Mouse (Mus musculus) hindbrain, embryonic 11.5 days (tissue): ENCODE measurements around the gene Tubgcp6. TPM values are rescaled to one million over a fixed set of nuclear protein-coding genes. Genes with fewer than 3 reads are reported as not detected.

ENCODE experiments used
- ATAC-seq: fragments of 200-750 bp; cut with Nextera tagmentation; 2 replicates; pipeline ENCODE4 v1.8.0; 2017; ENCODE audit warnings: mild to moderate bottlenecking, moderate TSS enrichment, moderate library complexity; ENCODE audit not compliant: low FRiP score
- DNase-seq: peaks from one replicate; pipeline ENCODE4 v3.0.0-alpha.2; 2015; ENCODE audit warnings: low spot score
- H3K27ac ChIP-seq: fragments of 300-500 bp; sonication (generic); 2 replicates; pipeline ENCODE4 v1.5.1; 2014; ENCODE audit warnings: mild to moderate bottlenecking, low read depth, low read length
- H3K27me3 ChIP-seq: fragments of 300-500 bp; sonication (generic); 2 replicates; pipeline ENCODE4 v1.6.1; 2014; ENCODE audit warnings: mild to moderate bottlenecking, low read length, moderate library complexity, mixed read lengths; ENCODE audit not compliant: control insufficient read depth, insufficient read depth
- H3K36me3 ChIP-seq: fragments of 300-500 bp; sonication (generic); 2 replicates; pipeline ENCODE4 v1.6.1; 2014; ENCODE audit warnings: mild to moderate bottlenecking, low read length, moderate library complexity, mixed read lengths; ENCODE audit not compliant: control insufficient read depth, insufficient read depth
- H3K4me1 ChIP-seq: fragments of 300-500 bp; sonication (generic); replicated peaks from 2 replicates; pipeline ENCODE4 v1.6.1; 2014; ENCODE audit warnings: low read length, mixed read lengths; ENCODE audit not compliant: control insufficient read depth, insufficient read depth
- H3K4me2 ChIP-seq: fragments of 300-500 bp; sonication (generic); replicated peaks from 2 replicates; pipeline ENCODE4 v1.6.1; 2014; ENCODE audit warnings: mild to moderate bottlenecking, low read depth, low read length
- H3K4me3 ChIP-seq: fragments of 300-500 bp; sonication (generic); 2 replicates; pipeline ENCODE4 v1.5.1; 2014; ENCODE audit warnings: low read depth, low read length
- H3K9ac ChIP-seq: fragments of 300-500 bp; sonication (generic); 2 replicates; pipeline ENCODE4 v1.6.1; 2014; ENCODE audit warnings: low read depth, low read length
- H3K9me3 ChIP-seq: fragments of 300-500 bp; sonication (generic); 2 replicates; pipeline ENCODE4 v1.6.1; 2016; ENCODE audit warnings: low read length; ENCODE audit not compliant: control insufficient read depth
- WGBS: fragments of 180-500 bp; shearing (Covaris S2); extraction: QIAGEN DNeasy Blood & Tissue Kit; methylation state at CpG from one replicate; pipeline ENCODE4 v1.1.7; 2014; 5-methylcytosine and 5-hydroxymethylcytosine counted together
- polyA plus RNA-seq: library from polyadenylated mRNA; unstranded; fragments of >200 nt; fragmentation: Nextera tagmentation; extraction: Ambion mirVana; gene quantifications from 2 replicates; pipeline ENCODE4 v1.2.1, GENCODE M21; 2014

Gene Tubgcp6
- polyA plus RNA-seq, 1 experiment from 2014 or later, result 17.6 TPM

- H3K4me1 ChIP-seq, result no peaks in the 10 kb centered on the region
- no peak overlapping the region for H3K4me2 ChIP-seq
- ATAC-seq (no peak), DNase-seq (no peak)
- H3K27me3 ChIP-seq, result no peaks in the 10 kb centered on the region
- H3K9me3 ChIP-seq, result no peaks in the 10 kb centered on the region
- H3K4me3 ChIP-seq, result no peak overlapping the region
- H3K9ac ChIP-seq, result no peak overlapping the region
- peaks cover 45% of the 10 kb centered on the region for H3K36me3 ChIP-seq
- H3K27ac ChIP-seq, result no peak overlapping the region
- 95% methylated on average over 16 of the region's 16 CpGs for WGBS
Measured at GRCm38 (mm10) chr15:89158516-89158915, 35.6 kb upstream of the Tubgcp6 start.

- 69% methylated on average over 7 of the region's 7 CpGs for WGBS
- no peaks in the 10 kb centered on the region for H3K27me3 ChIP-seq
- ATAC-seq (no peak; the same call in 1 of the 2 replicates), DNase-seq (peak; percentile 84)
- no peak overlapping the region for H3K4me2 ChIP-seq
- H3K4me3 ChIP-seq, result no peak overlapping the region
- H3K27ac ChIP-seq, result no peak overlapping the region
- H3K9me3 ChIP-seq, result no peaks in the 10 kb centered on the region
- H3K4me1 ChIP-seq, result no peaks in the 10 kb centered on the region
- H3K9ac ChIP-seq, result no peak overlapping the region
- peaks cover 43% of the 10 kb centered on the region for H3K36me3 ChIP-seq
Measured at GRCm38 (mm10) chr15:89157954-89158353, 35.0 kb upstream of the Tubgcp6 start.

GRCm38 (mm10) chr15:89152312-89152711, 29.4 kb upstream of the Tubgcp6 start:
- peaks cover 17% of the 10 kb centered on the region for H3K4me1 ChIP-seq
- peaks cover 13% of the 10 kb centered on the region for H3K36me3 ChIP-seq
- peaks cover 5% of the 10 kb centered on the region; the same call in 1 of the 2 replicates for H3K27me3 ChIP-seq
- peak; percentile 76 for DNase-seq
- H3K27ac ChIP-seq, result peak overlapping the region; percentile 83
- H3K9me3 ChIP-seq, result no peaks in the 10 kb centered on the region
- 0 out of 2 replicates have a peak overlapping the region, but pooled peaks have one; percentile 1 for H3K9ac ChIP-seq
- H3K4me3 ChIP-seq, result no peak overlapping the region
- H3K4me2 ChIP-seq, result no peak overlapping the region
- ATAC-seq, result peak; percentile 73

GRCm38 (mm10) chr15:89150041-89150390, 27.1 kb upstream of the Tubgcp6 start:
- Histone ChIP-seq H3K36me3 (peaks cover 8% of the 10 kb centered on the region), H3K9ac (peak overlapping the region; percentile 93), H3K4me2 (peak overlapping the region; percentile 90), H3K9me3 (no peaks in the 10 kb centered on the region), H3K4me1 (peaks cover 17% of the 10 kb centered on the region), H3K27me3 (peaks cover 7% of the 10 kb centered on the region; the same call in 1 of the 2 replicates), H3K4me3 (peak overlapping the region; percentile 83), H3K27ac (peak overlapping the region; percentile 72)
- WGBS, result 4% methylated on average over 13 of the region's 13 CpGs
- peak; percentile 16 for ATAC-seq
- peak; percentile 63 for DNase-seq

- peak; percentile 63 for ATAC-seq
Measured at GRCm38 (mm10) chr15:89149271-89150040, 26.5 kb upstream of the Tubgcp6 start, which contains the start of gene Mapk11. Gene Mapk11, minus strand, starts transcription at chr15:89149628.

GRCm38 (mm10) chr15:89148496-89149270, 25.8 kb upstream of the Tubgcp6 start:
- peak overlapping the region; percentile 90 for H3K4me2 ChIP-seq
- H3K27ac ChIP-seq, result peak overlapping the region; percentile 72
- H3K4me1 ChIP-seq, result peaks cover 17% of the 10 kb centered on the region
- DNase-seq (peak; percentile 53), ATAC-seq (no peak; the same call in 1 of the 2 replicates)
- H3K36me3 ChIP-seq, result 0 out of 2 replicates have a peak, but pooled peaks cover 5% of the 10 kb centered on the region
- H3K9ac ChIP-seq, result peak overlapping the region; percentile 93
- peak overlapping the region; percentile 83 for H3K4me3 ChIP-seq
- WGBS, result 6% methylated on average over 25 of the region's 25 CpGs
- no peaks in the 10 kb centered on the region for H3K9me3 ChIP-seq
- peaks cover 7% of the 10 kb centered on the region; the same call in 1 of the 2 replicates for H3K27me3 ChIP-seq

More at GRCm38 (mm10) chr15:89149271-89150040, 26.5 kb upstream of the Tubgcp6 start, which contains the start of gene Mapk11:
- under 1% methylated on average over 38 of the region's 61 CpGs for WGBS
- Histone ChIP-seq H3K36me3 (peaks cover 5% of the 10 kb centered on the region; the same call in 1 of the 2 replicates), H3K9me3 (no peaks in the 10 kb centered on the region), H3K4me1 (peaks cover 17% of the 10 kb centered on the region), H3K27me3 (peaks cover 7% of the 10 kb centered on the region; the same call in 1 of the 2 replicates), H3K9ac (peak within 1 kb of the TSS; percentile 93), H3K27ac (peak within 1 kb of the TSS; percentile 72), H3K4me3 (peak within 1 kb of the TSS; percentile 83), H3K4me2 (peak within 1 kb of the TSS; percentile 90)
- peak; percentile 73 for DNase-seq

- H3K9me3 ChIP-seq, result no peaks in the 10 kb centered on the region
- H3K4me2 ChIP-seq, result peak overlapping the region; percentile 90
- peaks cover 17% of the 10 kb centered on the region for H3K4me1 ChIP-seq
- H3K27me3 ChIP-seq, result peaks cover 7% of the 10 kb centered on the region; the same call in 1 of the 2 replicates
- H3K9ac ChIP-seq, result peak overlapping the region; percentile 93
- H3K36me3 ChIP-seq, result 0 out of 2 replicates have a peak, but pooled peaks cover 5% of the 10 kb centered on the region
- WGBS, result 35% methylated on average over 4 of the region's 4 CpGs
- peak overlapping the region; percentile 83 for H3K4me3 ChIP-seq
- ATAC-seq (no peak), DNase-seq (peak; percentile 28)
- H3K27ac ChIP-seq, result no peak overlapping the region
Measured at GRCm38 (mm10) chr15:89147895-89148294, 25.0 kb upstream of the Tubgcp6 start.

GRCm38 (mm10) chr15:89147456-89147855, 24.5 kb upstream of the Tubgcp6 start:
- Histone ChIP-seq H3K9me3 (no peaks in the 10 kb centered on the region), H3K9ac (peak overlapping the region; percentile 3; the same call in 1 of the 2 replicates), H3K27ac (no peak overlapping the region), H3K4me2 (peak overlapping the region; percentile 90), H3K27me3 (peaks cover 7% of the 10 kb centered on the region; the same call in 1 of the 2 replicates), H3K4me1 (peaks cover 16% of the 10 kb centered on the region), H3K36me3 (0 out of 2 replicates have a peak, but pooled peaks cover 5% of the 10 kb centered on the region), H3K4me3 (peak overlapping the region; percentile 83)
- ATAC-seq (no peak), DNase-seq (peak; percentile 33)
- WGBS, result 21% methylated on average over 10 of the region's 10 CpGs
